In the genomic region with DNA sequence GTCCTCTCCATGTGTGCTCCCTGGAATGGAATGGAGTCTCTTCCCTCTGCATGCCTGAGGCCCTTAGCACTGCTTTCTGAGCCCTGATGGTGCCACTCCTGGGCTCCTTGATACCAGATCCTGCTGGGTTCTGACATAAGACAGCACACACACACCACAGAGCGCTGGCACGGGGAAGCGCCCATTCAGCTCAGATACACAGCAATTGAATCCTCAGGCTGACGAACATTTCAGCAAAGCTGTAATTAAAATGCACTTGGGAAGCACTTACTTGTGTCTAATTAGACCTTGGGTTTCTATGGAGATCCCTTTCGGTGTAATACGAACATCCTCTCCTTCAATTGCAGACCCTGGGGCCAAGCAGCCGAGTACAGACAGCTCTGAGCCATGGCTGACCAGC, we compare ENCODE assay signal across 11 mouse cellular contexts.
A peak's percentile ranks its signal among the peaks of the same experiment; 100 is the strongest.
DNase-seq lines count a peak whose midpoint lies in the region; ATAC-seq lines count a peak whose summit lies in the region.
"Had no signal": no experiment of that assay in that cellular context is flagged by ENCODE, and none has a peak within 500 bp of the region (broad histone marks: within the 10 kb centered on the region; RNA-seq: fewer than 3 reads in every experiment).

No protein-coding gene starts in this region.

- H3K4me3 ChIP-seq in neural tube, embryonic 13.5 days = no peak overlapping the region
- no peak overlapping the region for H3K4me3 ChIP-seq in forebrain, embryonic 11.5 days (ENCODE audit: low read depth, low read length)
- H3K4me3 ChIP-seq in hindbrain, embryonic 16.5 days (ENCODE audit: low read length) = no peak overlapping the region
- no peak overlapping the region for H3K4me3 ChIP-seq in neural tube, embryonic 15.5 days (replicated peaks)
- H3K4me3 ChIP-seq in heart, embryonic 12.5 days = no peak overlapping the region

- no peaks in the 10 kb centered on the region for H3K36me3 ChIP-seq in neural tube, embryonic 13.5 days
- H3K36me3 ChIP-seq in forebrain, embryonic 11.5 days (ENCODE audit: control insufficient read depth, insufficient read depth, low read length) = no peaks in the 10 kb centered on the region
- no peaks in the 10 kb centered on the region for H3K36me3 ChIP-seq in hindbrain, embryonic 16.5 days (ENCODE audit: control insufficient read depth, insufficient read depth, low read length)
- no peaks in the 10 kb centered on the region for H3K36me3 ChIP-seq in neural tube, embryonic 15.5 days
- H3K36me3 ChIP-seq in heart, embryonic 12.5 days = no peaks in the 10 kb centered on the region

- WGBS in neural tube, embryonic 13.5 days = 37% methylated on average over 7 of the region's 7 CpGs
- 37% methylated on average over 7 of the region's 7 CpGs for WGBS in forebrain, embryonic 11.5 days
- 41% methylated on average over 7 of the region's 7 CpGs for WGBS in hindbrain, embryonic 16.5 days
- WGBS in neural tube, embryonic 15.5 days = 24% methylated on average over 7 of the region's 7 CpGs
- WGBS in heart, embryonic 12.5 days = 79% methylated on average over 7 of the region's 7 CpGs

- DNase-seq in neural tube, embryonic 10.5 days (ENCODE audit: extremely low spot score, low spot score) = no peak
- no peak for DNase-seq in forebrain, embryonic 11.5 days (ENCODE audit: low spot score)
- no peak for DNase-seq in urinary bladder, postnatal 4 days (ENCODE audit: low spot score in 2 of 2)
- DNase-seq: heart, postnatal 10 days; lung, postnatal 14 days; thymus, postnatal 36 days had no signal

- peak overlapping the region; percentile 42; the same call in 1 of the 2 replicates for H3K27ac ChIP-seq in neural tube, embryonic 13.5 days (replicated peaks)
- H3K27ac ChIP-seq in forebrain, embryonic 11.5 days (ENCODE audit: low read depth, low read length) = peak overlapping the region; percentile 80
- peak overlapping the region; percentile 48; the same call in 1 of the 2 replicates for H3K27ac ChIP-seq in hindbrain, embryonic 16.5 days (ENCODE audit: low read depth, low read length)
- no peak overlapping the region for H3K27ac ChIP-seq in neural tube, embryonic 15.5 days (replicated peaks)
- no peak overlapping the region for H3K27ac ChIP-seq in heart, embryonic 12.5 days (ENCODE audit: poor library complexity, severe bottlenecking)

- no peaks in the 10 kb centered on the region for H3K9me3 ChIP-seq in neural tube, embryonic 13.5 days
- H3K9me3 ChIP-seq in forebrain, embryonic 11.5 days (ENCODE audit: control insufficient read depth, low read length) = no peaks in the 10 kb centered on the region
- H3K9me3 ChIP-seq in hindbrain, embryonic 16.5 days (ENCODE audit: control insufficient read depth, low read length) = no peaks in the 10 kb centered on the region
- no peaks in the 10 kb centered on the region for H3K9me3 ChIP-seq in neural tube, embryonic 15.5 days (replicated peaks)
- no peaks in the 10 kb centered on the region for H3K9me3 ChIP-seq in heart, embryonic 12.5 days (replicated peaks)

- ATAC-seq in neural tube, embryonic 13.5 days (ENCODE audit: low read depth) = no peak
- no peak for ATAC-seq in forebrain, embryonic 11.5 days (replicated peaks; ENCODE audit: low FRiP score)
- 0 out of 2 replicates have a peak, but pooled peaks have one; percentile 9 for ATAC-seq in hindbrain, embryonic 16.5 days
- ATAC-seq in neural tube, embryonic 15.5 days (ENCODE audit: low FRiP score) = peak; percentile 35; the same call in 1 of the 2 replicates
- ATAC-seq in heart, embryonic 12.5 days (ENCODE audit: insufficient number of reproducible peaks, low FRiP score) = no peak
- ATAC-seq: Patski had no signal

- H3K4me2 ChIP-seq in neural tube, embryonic 13.5 days = no peak overlapping the region
- H3K4me2 ChIP-seq in forebrain, embryonic 11.5 days (ENCODE audit: low read depth, low read length, severe bottlenecking) = no peak overlapping the region
- H3K4me2 ChIP-seq in hindbrain, embryonic 16.5 days (ENCODE audit: low read length) = no peak overlapping the region
- H3K4me2 ChIP-seq in neural tube, embryonic 15.5 days = no peak overlapping the region
- no peak overlapping the region for H3K4me2 ChIP-seq in heart, embryonic 12.5 days

- H3K27me3 ChIP-seq in neural tube, embryonic 13.5 days = peaks cover 63% of the 10 kb centered on the region
- H3K27me3 ChIP-seq in forebrain, embryonic 11.5 days (ENCODE audit: control insufficient read depth, insufficient read depth, low read length) = no peaks in the 10 kb centered on the region
- no peaks in the 10 kb centered on the region; the same call in 1 of the 2 replicates for H3K27me3 ChIP-seq in hindbrain, embryonic 16.5 days (replicated peaks; ENCODE audit: control insufficient read depth, insufficient read depth, low read length)
- peaks cover 35% of the 10 kb centered on the region for H3K27me3 ChIP-seq in neural tube, embryonic 15.5 days (replicated peaks)
- H3K27me3 ChIP-seq in heart, embryonic 12.5 days (replicated peaks) = peaks cover 16% of the 10 kb centered on the region
- H3K27me3 ChIP-seq: Patski had no signal

- peaks cover 45% of the 10 kb centered on the region for H3K4me1 ChIP-seq in neural tube, embryonic 13.5 days (replicated peaks)
- H3K4me1 ChIP-seq in forebrain, embryonic 11.5 days (replicated peaks; ENCODE audit: control insufficient read depth, insufficient read depth, low read length) = peaks cover 31% of the 10 kb centered on the region
- peaks cover 21% of the 10 kb centered on the region for H3K4me1 ChIP-seq in hindbrain, embryonic 16.5 days (ENCODE audit: control insufficient read depth, insufficient read depth, low read depth, low read length)
- H3K4me1 ChIP-seq in neural tube, embryonic 15.5 days = peaks cover 32% of the 10 kb centered on the region
- H3K4me1 ChIP-seq in heart, embryonic 12.5 days (replicated peaks) = peaks cover 33% of the 10 kb centered on the region

- no peak overlapping the region for H3K9ac ChIP-seq in neural tube, embryonic 13.5 days
- peak overlapping the region; percentile 8 for H3K9ac ChIP-seq in forebrain, embryonic 11.5 days (ENCODE audit: low read length)
- H3K9ac ChIP-seq in hindbrain, embryonic 16.5 days (ENCODE audit: low read depth, low read length) = no peak overlapping the region
- no peak overlapping the region for H3K9ac ChIP-seq in neural tube, embryonic 15.5 days (replicated peaks)
- no peak overlapping the region for H3K9ac ChIP-seq in heart, embryonic 12.5 days

Comparison
In these comparisons a context has a peak if more than half of its experiments do, and no peak if none do; other contexts are left out.
1. ATAC-seq: peak in hindbrain, embryonic 16.5 days (single experiment) and neural tube, embryonic 15.5 days (single experiment); none in neural tube, embryonic 13.5 days (single experiment), forebrain, embryonic 11.5 days (single experiment) and heart, embryonic 12.5 days (single experiment).
2. H3K27ac ChIP-seq: peak in neural tube, embryonic 13.5 days (single experiment), forebrain, embryonic 11.5 days (single experiment) and hindbrain, embryonic 16.5 days (single experiment); none in neural tube, embryonic 15.5 days (single experiment) and heart, embryonic 12.5 days (single experiment).